Mouse (Mus musculus) left cerebral cortex, postnatal 36 days (tissue): ENCODE results near the gene Xrcc6. TPM values are rescaled to one million over a fixed set of nuclear protein-coding genes. Genes with fewer than 3 reads are reported as not detected.

Experiments
- DNase-seq, 2 experiments: peaks; one replicate each; pipeline ENCODE4 v3.0.0; 2021 to 2022; ENCODE audit warnings: low spot score in 2 of 2, mixed read lengths in 1 of 2
- intact Hi-C: fragments of 180-260 bp; cut with DNase I; formaldehyde crosslinking; loops from one replicate; pipeline ENCODE4 v1.15.1; 2025
- total RNA-seq, 2 experiments: library from RNA; stranded (reverse); gene quantifications; 2 replicates each; pipeline ENCODE4 v1.2.3; 2021

Gene Xrcc6
- total RNA-seq, 2 experiments from 2014 or later = 19.1 to 33.7 TPM

- DNase-seq = no peak
- intact Hi-C loops = no loop called here
Measured at GRCm38 (mm10) chr15:82058719-82059201, 71.1 kb downstream of the Xrcc6 start, which contains the start of gene 4930407I10Rik. TSS of gene 4930407I10Rik (plus strand) at chr15:82059151.

- DNase-seq = no peak
- intact Hi-C loops = loop anchor here (2.0 kb wide), 1 partner anchor 173 kb away; no protein-coding TSS in a partner anchor
Measured at GRCm38 (mm10) chr15:82063909-82064308, 76.3 kb downstream of the Xrcc6 start.

GRCm38 (mm10) chr15:82065511-82065910, 77.9 kb downstream of the Xrcc6 start:
- peak; percentile 37 to 72 for DNase-seq
- intact Hi-C loops = loop anchor here (2.0 to 5.0 kb wide), 3 partner anchors 42 to 171 kb away; no protein-coding TSS in a partner anchor

DNA sequence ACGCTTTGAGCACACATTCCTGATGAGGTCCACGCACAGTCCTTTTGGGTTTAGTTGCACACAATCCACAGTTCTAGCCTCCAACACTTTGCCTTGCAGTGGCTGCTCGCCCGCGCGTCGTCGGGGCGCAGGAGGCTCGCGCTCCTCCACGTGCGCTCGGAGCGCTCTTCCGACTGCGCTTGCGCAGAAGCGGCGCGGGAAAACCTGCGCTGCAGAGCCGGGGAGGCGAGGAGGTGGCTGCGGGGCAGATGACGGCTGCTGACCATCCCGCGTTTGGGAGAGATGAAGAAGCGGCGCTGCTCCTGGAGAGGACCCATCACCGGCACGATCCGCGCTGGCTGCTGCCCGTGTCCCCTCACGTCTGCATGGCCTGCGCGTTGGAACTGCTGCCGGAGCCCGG, 82.3 kb downstream of the Xrcc6 start, which contains the start of gene Mei1:
Gene Mei1 (plus strand): TSS at position 99 of the 400 bp plus-strand sequence.
- DNase-seq = peak in 1 of 2 experiments; percentile 27
- intact Hi-C loops = loop anchor here (5.0 kb wide), 2 partner anchors 37 to 67 kb away; no protein-coding TSS in a partner anchor

- intact Hi-C loops = no loop called here
- DNase-seq = peak in 1 of 2 experiments; percentile 30
Measured at GRCm38 (mm10) chr15:82071816-82072469, 84.3 kb downstream of the Xrcc6 start.

- DNase-seq = no peak
- intact Hi-C loops = no loop called here
Measured at GRCm38 (mm10) chr15:82073490-82073889, 85.9 kb downstream of the Xrcc6 start.

DNA sequence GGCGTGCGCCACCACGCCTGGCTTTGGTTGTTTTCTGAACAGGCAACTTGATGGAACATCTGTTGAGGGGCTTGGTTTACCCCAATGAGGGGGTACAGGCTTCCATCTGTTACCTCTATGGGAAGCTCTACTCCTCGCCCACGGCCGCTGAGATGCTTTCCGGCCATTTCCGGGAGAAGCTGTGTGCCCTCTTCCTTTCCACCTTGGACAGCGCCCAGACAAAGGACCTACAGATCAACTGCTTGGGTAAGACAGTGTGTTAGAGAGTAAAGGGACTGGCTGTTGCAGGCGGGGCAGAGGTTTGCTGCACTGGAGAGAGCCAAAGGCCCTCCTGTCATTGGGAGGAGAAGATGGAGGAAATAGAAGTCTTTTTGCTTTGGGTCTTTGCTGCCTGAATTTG, 92.2 kb downstream of the Xrcc6 start:
- DNase-seq = no peak
- intact Hi-C loops = loop anchor here (5.0 kb wide), 1 partner anchor 157 kb away; no protein-coding TSS in a partner anchor

GRCm38 (mm10) chr15:82081161-82081560, 93.5 kb downstream of the Xrcc6 start:
- intact Hi-C loops = loop anchor here (5.0 kb wide), 1 partner anchor 156 kb away; no protein-coding TSS in a partner anchor
- peak; percentile 66 to 73 for DNase-seq

GRCm38 (mm10) chr15:82085606-82086005, 98.0 kb downstream of the Xrcc6 start:
- peak in 1 of 2 experiments; percentile 53 for DNase-seq
- intact Hi-C loops = loop anchor here (5.0 kb wide), 1 partner anchor 52 kb away; no protein-coding TSS in a partner anchor

DNA sequence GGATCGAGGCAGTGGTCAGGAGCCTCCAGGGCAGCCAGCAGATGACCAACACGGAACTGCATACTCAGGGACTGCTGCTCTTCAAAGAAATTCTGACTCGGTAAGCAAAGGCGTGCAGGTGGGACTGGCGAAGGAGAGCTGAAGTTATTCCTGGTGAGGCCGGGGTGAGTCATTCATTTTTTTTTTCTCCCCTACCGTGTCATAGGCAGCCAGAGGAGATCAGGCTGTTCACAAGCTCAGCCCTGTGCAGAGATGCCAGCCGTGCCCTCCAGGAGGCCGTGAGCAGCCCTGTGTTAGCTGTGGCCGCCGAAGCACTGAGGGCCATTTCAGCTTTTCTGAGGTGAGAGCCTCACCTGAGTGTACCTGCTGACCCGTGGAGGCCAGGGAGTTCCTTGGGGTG, 98.5 kb downstream of the Xrcc6 start:
- peak; percentile 50 to 52 for DNase-seq
- intact Hi-C loops = loop anchor here (5.0 kb wide), 1 partner anchor 51 kb away; no protein-coding TSS in a partner anchor

GRCm38 (mm10) chr15:82087266-82087665, 99.6 kb downstream of the Xrcc6 start:
- intact Hi-C loops = loop anchor here (5.0 kb wide), 1 partner anchor 50 kb away; no protein-coding TSS in a partner anchor
- DNase-seq = peak in 1 of 2 experiments; percentile 46

Other genes starting within 250 kb of the Xrcc6 start
- 100 to 1,000 TPM; 177 to 182 TPM for gene Zc3h7b, start 242.8 kb upstream of the Xrcc6 start, total RNA-seq
- 100 to 1,000 TPM; 206 to 228 TPM for gene Rangap1, start 242.3 kb upstream of the Xrcc6 start, total RNA-seq
- gene Tef, start 185.4 kb upstream of the Xrcc6 start, total RNA-seq = 100 to 1,000 TPM; 244 to 267 TPM
- 10 to 100 TPM; 26.4 to 37.6 TPM for gene Tob2, start 129.0 kb upstream of the Xrcc6 start, total RNA-seq
- gene Phf5a, start 115.9 kb upstream of the Xrcc6 start, total RNA-seq = 10 to 100 TPM; 31.0 to 36.3 TPM
- 100 to 1,000 TPM; 425 to 455 TPM for gene Aco2, start 115.5 kb upstream of the Xrcc6 start, total RNA-seq
- gene Polr3h, start 61.6 kb upstream of the Xrcc6 start, total RNA-seq = 10 to 100 TPM; 46.7 to 58.5 TPM
- 10 to 100 TPM; 83.6 to 86.1 TPM for gene Csdc2, start 51.1 kb upstream of the Xrcc6 start, total RNA-seq
- 100 to 1,000 TPM; 197 to 221 TPM for gene Pmm1, start 26.9 kb upstream of the Xrcc6 start, total RNA-seq
- gene 1700029P11Rik, start 7.3 kb upstream of the Xrcc6 start, total RNA-seq = not detected
- gene Desi1, start 46.0 kb downstream of the Xrcc6 start, total RNA-seq = 100 to 1,000 TPM; 103 to 118 TPM
- gene Snu13, start 59.8 kb downstream of the Xrcc6 start, total RNA-seq = 100 to 1,000 TPM; 102 to 107 TPM
- not detected for gene 4930407I10Rik, start 71.3 kb downstream of the Xrcc6 start, total RNA-seq
- 1 to 10 TPM; 3.4 to 3.6 TPM for gene Mei1, start 82.2 kb downstream of the Xrcc6 start, total RNA-seq
- gene Ccdc134, start 140.1 kb downstream of the Xrcc6 start, total RNA-seq = 10 to 100 TPM in 1 of 2 experiments, 1 to 10 TPM in 1; 9.5 to 14.2 TPM
- 100 to 1,000 TPM; 183 to 198 TPM for gene Srebf2, start 159.3 kb downstream of the Xrcc6 start, total RNA-seq
- gene Shisa8, start 225.0 kb downstream of the Xrcc6 start, total RNA-seq = 1 to 10 TPM; 3.6 to 4.7 TPM
- gene Tnfrsf13c, start 236.5 kb downstream of the Xrcc6 start, total RNA-seq = 1 to 10 TPM in 1 of 2 experiments, under 1 TPM in 1; 0.22 to 1.1 TPM